Mouse (Mus musculus): Measurements from ENCODE around the gene Gm45717.

GRCm38 (mm10) chr7:141003248-141004010 lies 47.7 kb upstream of the Gm45717 start:
- TF ChIP-seq CTCF (IDR thresholded peaks at IDR 0.05; ENCODE audit: low read depth) (no peak), EP300 (IDR thresholded peaks at IDR 0.05; ENCODE audit: low read depth) (no peak)

Data from liver, postnatal 0 days (tissue).